Mouse (Mus musculus) neural tube, embryonic 11.5 days (tissue): ENCODE measurements around the gene Snx32. TPM values are rescaled to one million over a fixed set of nuclear protein-coding genes. Genes with fewer than 3 reads are reported as not detected.

Experiments used
- ATAC-seq: fragments of 200-750 bp; cut with Nextera tagmentation; 2 replicates; pipeline ENCODE4 v1.8.0; 2017; ENCODE audit warnings: moderate number of reproducible peaks, mild to moderate bottlenecking, moderate TSS enrichment, moderate library complexity; ENCODE audit not compliant: insufficient read depth, low FRiP score, low TSS enrichment
- DNase-seq: peaks from one replicate; pipeline ENCODE4 v3.0.0-alpha.2; 2015; ENCODE audit warnings: low spot score
- H3K27ac ChIP-seq: fragments of 300-500 bp; sonication (generic); 2 replicates; pipeline ENCODE4 v1.5.1; 2014; ENCODE audit warnings: low read depth, mild to moderate bottlenecking, low read length
- H3K27me3 ChIP-seq: fragments of 300-500 bp; sonication (generic); 2 replicates; pipeline ENCODE4 v1.6.1; 2014; ENCODE audit warnings: mild to moderate bottlenecking, low read length, mixed read lengths; ENCODE audit not compliant: control insufficient read depth, insufficient read depth
- H3K36me3 ChIP-seq: fragments of 300-500 bp; sonication (generic); 2 replicates; pipeline ENCODE4 v1.6.1; 2014; ENCODE audit warnings: mild to moderate bottlenecking, low read length, moderate library complexity, mixed read lengths; ENCODE audit not compliant: control insufficient read depth, insufficient read depth
- H3K4me1 ChIP-seq: fragments of 300-500 bp; sonication (generic); 2 replicates; pipeline ENCODE4 v1.6.1; 2014; ENCODE audit warnings: low read length, mixed read lengths; ENCODE audit not compliant: control insufficient read depth, insufficient read depth
- H3K4me2 ChIP-seq: fragments of 300-500 bp; sonication (generic); 2 replicates; pipeline ENCODE4 v1.6.1; 2014; ENCODE audit warnings: low read depth, mild to moderate bottlenecking, moderate library complexity
- H3K4me3 ChIP-seq: fragments of 300-500 bp; sonication (generic); 2 replicates; pipeline ENCODE4 v1.5.1; 2014; ENCODE audit warnings: low read depth, low read length
- H3K9ac ChIP-seq: fragments of 300-500 bp; sonication (generic); 2 replicates; pipeline ENCODE4 v1.6.1; 2014; ENCODE audit warnings: mild to moderate bottlenecking, low read length
- H3K9me3 ChIP-seq: fragments of 300-500 bp; sonication (generic); 2 replicates; pipeline ENCODE4 v1.6.1; 2016; ENCODE audit warnings: low read length; ENCODE audit not compliant: control insufficient read depth
- WGBS: fragments of 180-500 bp; shearing (Covaris S2); extraction: QIAGEN DNeasy Blood & Tissue Kit; methylation state at CpG from one replicate; pipeline ENCODE4 v1.1.7; 2014; 5-methylcytosine and 5-hydroxymethylcytosine counted together
- polyA plus RNA-seq: library from polyadenylated mRNA; unstranded; fragments of >200 nt; fragmentation: Nextera tagmentation; extraction: Ambion mirVana; gene quantifications from 2 replicates; pipeline ENCODE4 v1.2.1, GENCODE M21; 2014

The Snx32 gene
- polyA plus RNA-seq, result 20.9 and 23.0 TPM in 2 replicates

GRCm38 (mm10) chr19:5510031-5511026, at the start of gene Snx32:
Gene Snx32, minus strand, starts transcription at chr19:5510538.
- H3K36me3 ChIP-seq, result no peaks in the 10 kb centered on the region
- H3K4me1 ChIP-seq, result peaks cover 6% of the 10 kb centered on the region
- peak within 1 kb of the TSS; percentile 46 for H3K4me3 ChIP-seq
- H3K27me3 ChIP-seq, result no peaks in the 10 kb centered on the region
- H3K4me2 ChIP-seq, result peak within 1 kb of the TSS; percentile 75
- H3K9me3 ChIP-seq, result no peaks in the 10 kb centered on the region
- 3% methylated on average over 47 of the region's 47 CpGs for WGBS
- H3K27ac ChIP-seq, result peak within 1 kb of the TSS; percentile 7; the same call in 1 of the 2 replicates
- peak within 1 kb of the TSS; percentile 42 for H3K9ac ChIP-seq
- peak; percentile 99 for ATAC-seq
- DNase-seq, result peak; percentile 94

- Histone ChIP-seq H3K4me2 (peak overlapping the region; percentile 49), H3K9ac (no peak overlapping the region), H3K27ac (no peak overlapping the region), H3K4me3 (peak overlapping the region; percentile 23), H3K9me3 (no peaks in the 10 kb centered on the region), H3K36me3 (no peaks in the 10 kb centered on the region), H3K4me1 (peaks cover 10% of the 10 kb centered on the region), H3K27me3 (peaks cover 68% of the 10 kb centered on the region)
- ATAC-seq, result no peak
- under 1% methylated on average over 69 of the region's 69 CpGs for WGBS
- peak; percentile 30 for DNase-seq
Measured at GRCm38 (mm10) chr19:5559631-5560456, 49.5 kb upstream of the Snx32 start.

- ATAC-seq (no peak), DNase-seq (no peak)
- peaks cover 65% of the 10 kb centered on the region for H3K27me3 ChIP-seq
- H3K4me2 ChIP-seq, result no peak overlapping the region
- H3K36me3 ChIP-seq, result no peaks in the 10 kb centered on the region
- H3K27ac ChIP-seq, result no peak overlapping the region
- H3K4me1 ChIP-seq, result peaks cover 10% of the 10 kb centered on the region
- no peak overlapping the region for H3K4me3 ChIP-seq
- H3K9me3 ChIP-seq, result no peaks in the 10 kb centered on the region
- 12% methylated on average over 8 of the region's 8 CpGs for WGBS
- no peak overlapping the region for H3K9ac ChIP-seq
Measured at GRCm38 (mm10) chr19:5559229-5559628, 48.9 kb upstream of the Snx32 start.

- Histone ChIP-seq H3K36me3 (no peaks in the 10 kb centered on the region), H3K4me3 (no peak overlapping the region), H3K9me3 (no peaks in the 10 kb centered on the region), H3K4me2 (no peak overlapping the region), H3K27ac (no peak overlapping the region), H3K9ac (no peak overlapping the region), H3K4me1 (peaks cover 10% of the 10 kb centered on the region), H3K27me3 (peaks cover 63% of the 10 kb centered on the region)
- ATAC-seq (no peak), DNase-seq (no peak)
- WGBS, result 66% methylated on average over 8 of the region's 8 CpGs
Measured at GRCm38 (mm10) chr19:5558770-5559169, 48.4 kb upstream of the Snx32 start.

- DNase-seq (no peak), ATAC-seq (no peak)
- H3K9me3 ChIP-seq, result no peaks in the 10 kb centered on the region
- no peak overlapping the region for H3K27ac ChIP-seq
- H3K9ac ChIP-seq, result no peak overlapping the region
- H3K4me3 ChIP-seq, result no peak overlapping the region
- no peak overlapping the region for H3K4me2 ChIP-seq
- peaks cover 10% of the 10 kb centered on the region for H3K4me1 ChIP-seq
- WGBS, result 41% methylated on average over 7 of the region's 7 CpGs
- peaks cover 61% of the 10 kb centered on the region for H3K27me3 ChIP-seq
- no peaks in the 10 kb centered on the region for H3K36me3 ChIP-seq
Measured at GRCm38 (mm10) chr19:5558169-5558568, 47.8 kb upstream of the Snx32 start.

GRCm38 (mm10) chr19:5554212-5554611, 43.9 kb upstream of the Snx32 start:
- 73% methylated on average over 14 of the region's 14 CpGs for WGBS
- Histone ChIP-seq H3K27ac (no peak overlapping the region), H3K27me3 (peaks cover 24% of the 10 kb centered on the region), H3K4me2 (no peak overlapping the region), H3K9ac (no peak overlapping the region), H3K4me1 (no peaks in the 10 kb centered on the region; the same call in 1 of the 2 replicates), H3K36me3 (no peaks in the 10 kb centered on the region), H3K4me3 (no peak overlapping the region), H3K9me3 (no peaks in the 10 kb centered on the region)
- ATAC-seq (no peak), DNase-seq (no peak)

GRCm38 (mm10) chr19:5553802-5554201, 43.5 kb upstream of the Snx32 start:
- no peak overlapping the region for H3K4me3 ChIP-seq
- no peak overlapping the region for H3K9ac ChIP-seq
- no peaks in the 10 kb centered on the region for H3K4me1 ChIP-seq
- WGBS, result 51% methylated on average over 8 of the region's 8 CpGs
- ATAC-seq (no peak), DNase-seq (no peak)
- H3K27ac ChIP-seq, result no peak overlapping the region
- peaks cover 20% of the 10 kb centered on the region for H3K27me3 ChIP-seq
- no peaks in the 10 kb centered on the region for H3K36me3 ChIP-seq
- no peaks in the 10 kb centered on the region for H3K9me3 ChIP-seq
- H3K4me2 ChIP-seq, result no peak overlapping the region

GRCm38 (mm10) chr19:5547471-5548056, 37.2 kb upstream of the Snx32 start:
- DNase-seq, result no peak
- 83% methylated on average over 4 of the region's 4 CpGs for WGBS

More at GRCm38 (mm10) chr19:5547471-5548056, 37.2 kb upstream of the Snx32 start:
- Histone ChIP-seq H3K9ac (no peak overlapping the region), H3K4me1 (no peaks in the 10 kb centered on the region), H3K4me3 (no peak overlapping the region), H3K4me2 (no peak overlapping the region), H3K27me3 (no peaks in the 10 kb centered on the region), H3K36me3 (no peaks in the 10 kb centered on the region; the same call in 1 of the 2 replicates), H3K9me3 (no peaks in the 10 kb centered on the region), H3K27ac (no peak overlapping the region)
- no peak for ATAC-seq
